Mouse (Mus musculus) hindbrain, embryonic 16.5 days (tissue): ENCODE measurements around the gene Rasgef1b. TPM values are rescaled to one million over a fixed set of nuclear protein-coding genes. Genes with fewer than 3 reads are reported as not detected.

Source experiments
- ATAC-seq: fragments of 200-750 bp; cut with Nextera tagmentation; 2 replicates; pipeline ENCODE4 v1.8.0; 2017; ENCODE audit warnings: moderate TSS enrichment, moderate library complexity
- H3K27ac ChIP-seq: fragments of 300-500 bp; sonication (generic); 2 replicates; pipeline ENCODE4 v1.5.1; 2014; ENCODE audit warnings: low read depth, mild to moderate bottlenecking, control low read depth, low read length, moderate library complexity
- H3K27me3 ChIP-seq: fragments of 300-500 bp; sonication (generic); replicated peaks from 2 replicates; pipeline ENCODE4 v1.6.1; 2014; ENCODE audit warnings: low read length; ENCODE audit not compliant: control insufficient read depth, insufficient read depth
- H3K36me3 ChIP-seq: fragments of 300-500 bp; sonication (generic); 2 replicates; pipeline ENCODE4 v1.6.1; 2014; ENCODE audit warnings: mild to moderate bottlenecking, low read length, moderate library complexity, mixed read lengths; ENCODE audit not compliant: control insufficient read depth, insufficient read depth
- H3K4me1 ChIP-seq: fragments of 300-500 bp; sonication (generic); 2 replicates; pipeline ENCODE4 v1.6.1; 2014; ENCODE audit warnings: low read depth, low read length; ENCODE audit not compliant: control insufficient read depth, insufficient read depth
- H3K4me2 ChIP-seq: fragments of 300-500 bp; sonication (generic); 2 replicates; pipeline ENCODE4 v1.6.1; 2014; ENCODE audit warnings: mild to moderate bottlenecking, low read length, control low read depth, moderate library complexity
- H3K4me3 ChIP-seq: fragments of 300-500 bp; sonication (generic); 2 replicates; pipeline ENCODE4 v1.5.1; 2014; ENCODE audit warnings: mild to moderate bottlenecking, low read length, control low read depth, moderate library complexity
- H3K9ac ChIP-seq: fragments of 300-500 bp; sonication (generic); 2 replicates; pipeline ENCODE4 v1.6.1; 2014; ENCODE audit warnings: low read depth, mild to moderate bottlenecking, control low read depth, low read length, moderate library complexity
- H3K9me3 ChIP-seq: fragments of 300-500 bp; sonication (generic); 2 replicates; pipeline ENCODE4 v1.6.1; 2014; ENCODE audit warnings: mild to moderate bottlenecking, low read length, moderate library complexity; ENCODE audit not compliant: control insufficient read depth
- WGBS: fragments of 180-500 bp; shearing (Covaris S2); extraction: QIAGEN DNeasy Blood & Tissue Kit; methylation state at CpG from one replicate; pipeline ENCODE4 v1.1.7; 2014; 5-methylcytosine and 5-hydroxymethylcytosine counted together
- polyA plus RNA-seq: library from polyadenylated mRNA; unstranded; fragments of >200 nt; fragmentation: Nextera tagmentation; extraction: Ambion mirVana; gene quantifications from 2 replicates; pipeline ENCODE4 v1.2.1, GENCODE M21; 2015

Gene Rasgef1b
- polyA plus RNA-seq, 1 experiment from 2014 or later = 43.5 TPM

DNA sequence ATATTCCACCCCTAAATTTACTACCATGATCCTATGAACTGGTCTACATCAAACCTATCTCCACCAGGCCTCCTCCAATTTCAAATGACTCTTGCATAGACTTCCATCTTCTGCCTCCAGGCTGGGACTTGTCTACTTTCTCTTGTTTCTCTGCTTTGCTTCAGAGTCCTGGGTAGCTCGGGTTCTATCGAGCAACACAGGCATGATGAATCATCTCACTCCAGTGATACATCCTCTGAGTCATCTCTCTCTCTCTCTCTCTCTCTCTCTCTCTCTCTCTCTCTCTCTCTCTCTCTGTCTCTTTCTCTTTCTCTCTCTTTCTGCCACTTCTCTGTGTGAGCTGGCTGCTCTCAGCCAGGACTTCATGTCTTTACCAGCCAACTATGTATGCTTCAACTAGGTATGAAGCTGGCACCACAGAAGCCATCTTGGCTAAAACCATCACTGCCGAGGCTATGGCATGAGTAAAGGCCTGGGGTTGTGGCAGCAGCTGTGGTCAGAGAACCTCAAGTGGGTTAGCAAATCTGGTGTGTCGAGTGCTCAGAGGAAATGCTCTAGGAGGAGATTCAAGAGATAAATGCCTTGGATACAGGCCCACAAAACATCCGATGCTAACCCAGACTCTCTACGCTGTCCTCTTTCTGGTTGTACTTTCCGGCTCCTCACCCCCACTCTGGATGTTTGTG, 229.3 kb downstream of the Rasgef1b start:
- no peaks in the 10 kb centered on the region for H3K36me3 ChIP-seq
- WGBS = 89% methylated on average over 7 of the region's 7 CpGs

DNA sequence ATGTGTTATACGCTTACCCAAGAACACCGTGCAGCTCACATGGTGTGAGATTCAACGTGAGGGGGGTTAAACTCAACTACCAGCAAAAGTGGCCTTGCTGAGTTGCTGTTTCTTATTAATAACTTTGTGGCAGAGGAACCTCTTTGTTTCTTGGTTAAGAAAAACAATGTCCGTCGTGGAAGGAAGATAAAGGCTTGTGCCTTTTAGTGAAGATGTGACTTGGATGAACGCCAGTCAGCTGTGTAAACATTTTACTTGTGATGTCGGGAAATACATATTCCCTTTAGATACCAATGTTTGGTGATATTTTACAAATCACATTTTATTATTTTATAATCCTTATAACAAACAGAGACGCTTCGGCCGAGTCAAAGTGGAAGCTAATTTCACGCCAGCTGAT, 231.0 kb downstream of the Rasgef1b start:
- WGBS = 64% methylated on average over 11 of the region's 11 CpGs
- ATAC-seq = no peak
- H3K27me3 ChIP-seq = no peaks in the 10 kb centered on the region
- H3K27ac ChIP-seq = no peak overlapping the region; the same call in 1 of the 2 replicates
- no peaks in the 10 kb centered on the region for H3K9me3 ChIP-seq
- no peak overlapping the region for H3K4me3 ChIP-seq
- no peak overlapping the region for H3K9ac ChIP-seq
- peaks cover 7% of the 10 kb centered on the region for H3K4me1 ChIP-seq
- H3K36me3 ChIP-seq = no peaks in the 10 kb centered on the region
- no peak overlapping the region for H3K4me2 ChIP-seq

More for the DNA sequence above, 229.3 kb downstream of the Rasgef1b start:
- no peak overlapping the region for H3K9ac ChIP-seq
- H3K4me3 ChIP-seq = no peak overlapping the region
- H3K4me2 ChIP-seq = no peak overlapping the region
- H3K27me3 ChIP-seq = no peaks in the 10 kb centered on the region
- ATAC-seq = no peak
- no peaks in the 10 kb centered on the region for H3K9me3 ChIP-seq
- H3K4me1 ChIP-seq = peaks cover 7% of the 10 kb centered on the region
- H3K27ac ChIP-seq = no peak overlapping the region

DNA sequence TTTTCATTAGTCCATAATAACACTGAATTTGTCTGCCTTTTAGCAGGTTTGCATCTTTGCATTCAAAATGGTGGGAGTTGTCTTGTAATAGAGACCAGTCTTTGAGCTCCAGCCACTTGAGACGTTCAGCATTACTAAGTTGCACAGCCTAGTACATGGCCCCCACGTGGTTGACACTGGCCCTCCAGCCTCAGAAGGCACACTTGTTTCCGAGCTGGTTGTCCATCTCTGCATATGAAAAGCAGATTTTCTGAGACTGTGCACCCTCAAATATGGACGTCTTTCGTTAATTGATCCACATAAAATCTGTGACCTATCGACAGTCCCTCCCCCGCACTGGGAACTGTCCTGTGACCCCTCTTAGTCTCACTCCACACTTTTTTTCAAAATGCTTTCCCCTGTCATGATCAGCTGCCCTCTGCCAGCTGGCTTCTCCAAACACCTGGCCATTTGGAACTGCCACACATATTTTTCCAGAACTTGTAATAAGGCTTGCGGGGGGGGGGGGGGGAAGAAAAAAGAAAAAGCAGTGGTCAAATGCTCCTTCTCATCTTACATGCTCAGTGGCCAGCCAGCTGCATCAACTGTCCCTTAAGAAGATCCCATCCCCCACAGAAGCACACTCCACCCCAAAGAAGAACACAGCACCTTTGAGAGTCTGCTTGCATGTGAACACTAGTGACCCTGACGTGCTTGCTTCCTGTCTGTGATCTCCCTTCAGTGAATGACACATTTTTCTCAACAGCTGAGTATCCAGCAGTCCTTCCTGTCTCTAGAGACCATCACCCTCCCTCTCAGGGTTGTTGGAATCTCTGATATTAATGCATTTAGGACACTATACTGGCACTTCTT, 231.7 kb downstream of the Rasgef1b start:
- H3K27me3 ChIP-seq = no peaks in the 10 kb centered on the region
- no peak overlapping the region; the same call in 1 of the 2 replicates for H3K27ac ChIP-seq
- WGBS = 63% methylated on average over 9 of the region's 9 CpGs
- ATAC-seq = no peak
- peaks cover 7% of the 10 kb centered on the region for H3K4me1 ChIP-seq
- no peaks in the 10 kb centered on the region for H3K36me3 ChIP-seq
- H3K4me2 ChIP-seq = no peak overlapping the region
- H3K4me3 ChIP-seq = no peak overlapping the region
- H3K9me3 ChIP-seq = no peaks in the 10 kb centered on the region
- H3K9ac ChIP-seq = no peak overlapping the region

DNA sequence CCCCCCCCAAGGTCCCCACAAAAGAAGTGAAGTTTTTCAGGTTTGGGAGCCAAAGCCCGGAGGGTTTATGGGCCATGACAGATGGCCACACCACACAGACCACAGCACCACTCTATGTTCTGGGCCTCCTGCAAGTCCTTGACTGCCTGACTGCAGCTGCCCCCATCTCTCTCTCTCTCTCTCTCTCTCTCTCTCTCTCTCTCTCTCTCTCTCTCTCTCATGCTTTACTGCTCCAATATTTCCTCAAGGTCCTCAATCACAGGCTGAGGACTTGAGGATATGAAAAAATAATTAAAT, 232.8 kb downstream of the Rasgef1b start:
- WGBS = 17% methylated on average over 1 of the region's 1 CpGs
- no peak overlapping the region for H3K4me2 ChIP-seq
- peak; percentile 41; the same call in 1 of the 2 replicates for ATAC-seq
- H3K4me1 ChIP-seq = peaks cover 7% of the 10 kb centered on the region
- H3K9ac ChIP-seq = no peak overlapping the region
- H3K36me3 ChIP-seq = no peaks in the 10 kb centered on the region
- no peaks in the 10 kb centered on the region for H3K9me3 ChIP-seq
- H3K27ac ChIP-seq = peak overlapping the region; percentile 51; the same call in 1 of the 2 replicates
- no peaks in the 10 kb centered on the region for H3K27me3 ChIP-seq
- no peak overlapping the region for H3K4me3 ChIP-seq

DNA sequence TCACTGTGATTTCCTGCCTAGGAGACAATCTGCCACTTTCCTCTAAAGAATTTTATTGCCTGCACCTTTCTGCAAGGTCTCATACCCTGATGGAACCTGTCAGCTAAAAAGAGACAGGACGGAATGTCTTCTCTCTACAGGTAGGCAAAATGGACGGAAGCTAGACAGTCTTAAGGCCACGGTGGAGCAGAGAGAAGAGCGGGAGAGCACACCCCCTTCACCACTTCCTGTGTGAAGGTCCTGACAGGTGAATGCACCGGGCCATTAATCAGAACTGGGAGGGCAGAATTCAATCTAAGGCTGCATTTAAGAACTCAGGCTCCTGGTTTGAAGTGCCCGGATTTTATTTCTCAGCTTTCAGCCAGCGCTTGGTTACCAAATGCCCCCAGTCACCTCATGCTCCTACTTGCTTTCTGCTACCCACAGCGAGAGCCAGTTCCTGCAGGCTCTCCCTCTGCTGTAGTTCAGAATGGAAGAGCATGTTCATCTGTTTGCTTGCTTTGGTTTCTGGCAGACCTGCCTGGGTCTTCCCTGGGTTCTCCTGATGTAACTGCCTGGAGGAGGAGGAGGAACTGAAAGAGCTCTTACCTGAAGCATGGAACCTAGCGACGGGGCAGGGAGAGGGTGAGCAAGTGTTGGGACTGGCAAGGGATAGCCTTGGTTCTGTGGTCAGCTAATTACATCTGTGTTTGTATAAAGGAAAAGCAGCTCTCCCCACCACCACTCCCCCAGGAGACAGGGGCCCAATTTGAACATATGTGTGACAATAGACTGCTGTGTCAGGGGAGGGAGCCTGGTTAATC, 233.3 kb downstream of the Rasgef1b start:
- Histone ChIP-seq H3K4me1 (peaks cover 7% of the 10 kb centered on the region), H3K9ac (no peak overlapping the region), H3K9me3 (no peaks in the 10 kb centered on the region), H3K27ac (peak overlapping the region; percentile 51; the same call in 1 of the 2 replicates), H3K27me3 (no peaks in the 10 kb centered on the region), H3K4me2 (no peak overlapping the region), H3K36me3 (no peaks in the 10 kb centered on the region), H3K4me3 (no peak overlapping the region)
- peak; percentile 19; the same call in 1 of the 2 replicates for ATAC-seq
- WGBS = 68% methylated on average over 10 of the region's 10 CpGs

DNA sequence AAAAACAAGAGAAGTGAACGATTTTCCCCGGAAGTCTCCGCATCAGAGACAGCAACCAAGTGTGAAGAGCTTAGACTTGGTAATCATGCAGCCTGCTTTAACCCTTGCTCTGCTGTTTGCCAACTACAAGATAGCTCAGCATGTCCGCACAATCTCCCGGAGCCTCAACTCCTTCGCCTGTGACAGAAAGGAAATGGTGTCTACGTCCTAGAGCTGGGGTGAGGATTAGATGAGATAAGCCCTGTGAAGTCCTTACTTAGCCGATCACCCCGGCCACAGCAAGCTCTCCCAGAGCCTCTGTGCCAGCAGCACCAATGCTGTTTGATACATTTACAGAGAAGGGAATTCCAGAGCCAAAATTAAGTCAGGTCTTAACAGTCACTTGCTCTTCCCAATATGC, 235.0 kb downstream of the Rasgef1b start:
- no peak for ATAC-seq

DNA sequence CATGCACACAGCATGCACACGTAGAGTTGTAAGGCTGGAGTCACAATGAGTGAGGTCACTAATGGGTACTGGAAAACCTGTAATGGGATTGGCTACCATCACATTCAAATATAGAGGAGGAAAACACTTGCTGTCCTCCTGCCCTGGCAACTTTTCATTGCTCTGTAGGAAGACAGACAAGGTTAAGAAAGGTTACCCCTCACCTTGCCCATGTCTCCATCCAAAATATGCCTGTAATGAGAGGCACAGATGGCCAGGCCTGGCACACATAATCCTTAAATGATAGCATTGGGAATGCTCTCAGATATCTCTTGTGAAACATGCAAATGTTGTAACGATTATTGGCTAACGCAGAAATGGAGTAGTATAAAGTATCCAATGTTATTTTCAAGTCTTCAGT, 235.8 kb downstream of the Rasgef1b start:
- Histone ChIP-seq H3K36me3 (no peaks in the 10 kb centered on the region), H3K4me1 (peaks cover 7% of the 10 kb centered on the region), H3K4me2 (no peak overlapping the region), H3K4me3 (no peak overlapping the region), H3K9me3 (no peaks in the 10 kb centered on the region), H3K27me3 (no peaks in the 10 kb centered on the region), H3K27ac (no peak overlapping the region), H3K9ac (no peak overlapping the region)
- 73% methylated on average over 3 of the region's 3 CpGs for WGBS
- no peak for ATAC-seq

More for the DNA sequence above, 235.0 kb downstream of the Rasgef1b start:
- H3K9ac ChIP-seq = no peak overlapping the region
- H3K4me1 ChIP-seq = peaks cover 7% of the 10 kb centered on the region
- H3K27me3 ChIP-seq = no peaks in the 10 kb centered on the region
- no peak overlapping the region for H3K27ac ChIP-seq
- no peak overlapping the region for H3K4me2 ChIP-seq
- H3K36me3 ChIP-seq = no peaks in the 10 kb centered on the region
- H3K9me3 ChIP-seq = no peaks in the 10 kb centered on the region
- H3K4me3 ChIP-seq = no peak overlapping the region
- WGBS = 75% methylated on average over 9 of the region's 9 CpGs

DNA sequence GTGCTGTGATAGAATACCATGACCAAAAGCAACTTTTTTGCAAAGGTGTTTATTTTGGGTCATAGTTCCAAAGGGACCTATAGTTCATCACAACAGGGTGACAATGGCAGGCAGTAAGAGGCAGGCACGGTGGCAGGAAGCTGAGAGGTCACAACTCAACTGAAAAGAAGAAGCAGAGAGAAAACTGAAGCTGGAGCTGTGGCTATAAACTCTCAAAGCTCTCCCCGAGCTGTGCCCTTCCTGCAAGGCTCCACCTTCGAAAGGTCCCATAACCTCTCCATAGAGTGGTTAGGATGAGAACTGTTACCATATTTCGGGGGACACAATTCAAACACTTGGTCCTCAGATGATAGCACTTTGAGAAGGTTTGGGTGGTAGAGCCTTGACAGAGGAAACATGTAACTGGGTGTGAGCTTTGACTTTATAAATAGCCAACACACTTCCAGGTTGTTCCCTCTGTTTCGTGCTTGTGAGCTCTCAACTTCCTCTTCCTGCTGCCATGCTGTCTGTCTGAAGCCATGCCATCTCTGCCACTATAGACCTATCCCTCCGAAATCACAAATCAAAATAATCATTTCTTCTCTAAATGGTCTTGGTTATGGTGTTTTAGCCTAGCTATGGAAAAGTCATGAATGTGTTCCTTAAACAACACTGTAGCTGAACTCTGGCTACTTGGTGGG, 240.2 kb downstream of the Rasgef1b start:
- ATAC-seq = no peak
- Histone ChIP-seq H3K27ac (no peak overlapping the region), H3K36me3 (no peaks in the 10 kb centered on the region), H3K4me1 (peaks cover 3% of the 10 kb centered on the region), H3K27me3 (no peaks in the 10 kb centered on the region), H3K9me3 (no peaks in the 10 kb centered on the region), H3K4me3 (no peak overlapping the region), H3K9ac (no peak overlapping the region), H3K4me2 (no peak overlapping the region)
- WGBS = 92% methylated on average over 6 of the region's 6 CpGs
